Mouse (Mus musculus) embryonic facial prominence, embryonic 12.5 days (tissue): ENCODE data around the gene Ephx1. TPM values are rescaled to one million over a fixed set of nuclear protein-coding genes. Genes with fewer than 3 reads are reported as not detected.
"Not testable (repeated sequence)": the region's sequence is repeated elsewhere in the genome, so short reads cannot be mapped to it uniquely, and the experiment has no call there.

ENCODE experiments used
- ATAC-seq: fragments of 200-750 bp; cut with Nextera tagmentation; 2 replicates; pipeline ENCODE4 v1.8.0; 2017; ENCODE audit not compliant: insufficient number of reproducible peaks, insufficient read depth, low FRiP score, low TSS enrichment
- H3K27ac ChIP-seq: fragments of 300-500 bp; sonication (generic); 2 replicates; pipeline ENCODE4 v1.5.1; 2016; ENCODE audit warnings: mild to moderate bottlenecking
- H3K27me3 ChIP-seq: fragments of 300-500 bp; sonication (generic); 2 replicates; pipeline ENCODE4 v1.6.1; 2016; ENCODE audit warnings: mild to moderate bottlenecking, moderate library complexity
- H3K36me3 ChIP-seq: fragments of 300-500 bp; sonication (generic); 2 replicates; pipeline ENCODE4 v1.6.1; 2016; ENCODE audit warnings: mild to moderate bottlenecking
- H3K4me1 ChIP-seq: fragments of 300-500 bp; sonication (generic); 2 replicates; pipeline ENCODE4 v1.6.1; 2016
- H3K4me2 ChIP-seq: fragments of 300-500 bp; sonication (generic); replicated peaks from 2 replicates; pipeline ENCODE4 v1.6.1; 2016; ENCODE audit warnings: mild to moderate bottlenecking, moderate library complexity
- H3K4me3 ChIP-seq: fragments of 300-500 bp; sonication (generic); 2 replicates; pipeline ENCODE4 v1.5.1; 2016; ENCODE audit warnings: mild to moderate bottlenecking
- H3K9ac ChIP-seq: fragments of 300-500 bp; sonication (generic); 2 replicates; pipeline ENCODE4 v1.6.1; 2016; ENCODE audit warnings: mild to moderate bottlenecking, moderate library complexity
- H3K9me3 ChIP-seq: fragments of 300-500 bp; sonication (generic); 2 replicates; pipeline ENCODE4 v1.6.1; 2016; ENCODE audit warnings: mild to moderate bottlenecking, moderate library complexity
- WGBS: fragments of 180-500 bp; shearing (Covaris S2); methylation state at CpG from one replicate; pipeline ENCODE4 v1.1.7; 2016; 5-methylcytosine and 5-hydroxymethylcytosine counted together
- polyA plus RNA-seq: library from polyadenylated mRNA; unstranded; fragments of >200 nt; fragmentation: Nextera tagmentation; extraction: Ambion mirVana; gene quantifications from 2 replicates; pipeline ENCODE4 v1.2.1, GENCODE M21; 2016

The Ephx1 gene
- polyA plus RNA-seq, 1 experiment from 2014 or later, result 2.6 TPM

DNA sequence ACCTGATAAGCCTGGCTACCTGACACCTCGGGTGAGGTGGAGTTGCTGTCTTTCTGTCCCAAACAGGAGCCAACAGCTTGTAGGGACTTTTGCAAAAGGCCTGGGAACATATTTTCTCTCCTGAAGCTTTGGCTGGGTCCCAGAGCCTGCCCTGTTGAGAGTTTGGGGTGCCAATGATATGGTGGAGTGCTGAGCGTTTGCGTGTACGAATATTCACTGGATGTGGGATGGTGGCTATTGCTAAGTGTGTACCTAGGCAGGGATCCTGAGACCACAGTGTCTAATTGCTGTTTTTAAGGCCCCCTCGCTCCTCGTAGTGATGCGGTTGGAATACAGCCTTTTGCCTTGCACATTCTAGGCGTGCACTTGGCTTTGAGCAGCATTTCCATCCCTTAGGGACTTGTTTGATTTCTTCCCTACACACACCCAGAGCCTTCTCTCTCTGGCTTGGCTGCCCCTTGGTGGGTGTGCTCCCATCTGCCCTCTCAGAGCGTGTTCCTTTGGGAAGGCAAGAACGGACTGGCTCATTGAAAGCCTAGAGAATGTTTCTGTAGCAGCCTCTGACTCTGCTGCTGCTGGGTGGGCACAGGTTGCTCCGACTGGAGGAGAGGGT lies 77.6 kb downstream of the Ephx1 start:
- Histone ChIP-seq H3K9ac (peak overlapping the region; percentile 66), H3K4me3 (peak overlapping the region; percentile 71), H3K27me3 (peaks cover 36% of the 10 kb centered on the region), H3K36me3 (no peaks in the 10 kb centered on the region), H3K4me1 (peaks cover 32% of the 10 kb centered on the region), H3K27ac (no peak overlapping the region), H3K4me2 (peak overlapping the region; percentile 91), H3K9me3 (no peaks in the 10 kb centered on the region)
- no peak for ATAC-seq
- 45% methylated on average over 11 of the region's 11 CpGs for WGBS

- Histone ChIP-seq H3K9ac (peak within 1 kb of the TSS; percentile 66), H3K27ac (no peak within 1 kb of the TSS), H3K36me3 (no peaks in the 10 kb centered on the region), H3K4me2 (peak within 1 kb of the TSS; percentile 91), H3K4me3 (peak within 1 kb of the TSS; percentile 71), H3K9me3 (no peaks in the 10 kb centered on the region), H3K27me3 (peaks cover 43% of the 10 kb centered on the region), H3K4me1 (peaks cover 32% of the 10 kb centered on the region)
- no peak for ATAC-seq
- under 1% methylated on average over 73 of the region's 73 CpGs for WGBS
These were observed 78.3 kb downstream of the Ephx1 start, which contains the start of gene Tmem63a for GRCm38 (mm10) chr1:180942166-180943031. TSS of gene Tmem63a (plus strand) at chr1:180942344.

- H3K27ac ChIP-seq, result no peak overlapping the region
These were observed 79.0 kb downstream of the Ephx1 start for GRCm38 (mm10) chr1:180941726-180942125.

DNA sequence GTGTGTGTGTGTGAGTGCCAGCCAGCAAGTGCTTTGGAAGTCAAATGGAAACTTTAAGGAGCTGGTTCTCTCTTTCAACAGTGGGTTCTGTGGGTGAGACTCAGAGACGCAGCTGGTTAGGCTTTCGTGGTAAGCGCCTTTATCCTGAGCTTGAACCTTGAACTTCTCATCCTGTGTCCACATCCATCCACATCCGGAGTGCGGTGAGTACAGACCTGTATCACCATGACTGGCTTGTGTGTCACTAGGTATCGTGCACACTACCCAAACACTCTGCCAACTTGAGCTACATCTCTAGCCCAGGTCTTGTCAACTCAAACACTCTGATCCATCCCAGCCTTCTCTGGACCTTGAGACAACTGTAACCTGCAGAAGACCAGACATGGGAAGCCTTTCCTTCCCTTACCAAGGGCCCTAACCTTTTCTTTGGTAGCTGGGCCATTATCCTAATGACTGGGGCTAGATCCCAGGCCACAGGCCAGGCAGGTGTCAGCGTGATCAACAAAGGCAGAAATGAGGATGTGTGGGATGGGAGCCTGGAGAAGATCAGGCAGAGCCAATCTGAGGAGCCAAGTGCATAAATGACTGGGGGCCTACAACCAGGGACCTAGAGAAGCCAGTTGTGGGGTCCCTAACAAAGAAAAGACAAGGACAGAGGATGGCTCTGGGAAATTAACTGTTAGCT lies 79.8 kb downstream of the Ephx1 start:
- H3K4me2 ChIP-seq, result peak overlapping the region; percentile 91; the same call in 1 of the 2 replicates
- H3K4me3 ChIP-seq, result peak overlapping the region; percentile 71; the same call in 1 of the 2 replicates
- no peak for ATAC-seq
- peaks cover 57% of the 10 kb centered on the region for H3K27me3 ChIP-seq
- H3K36me3 ChIP-seq, result no peaks in the 10 kb centered on the region
- 74% methylated on average over 7 of the region's 7 CpGs for WGBS
- no peak overlapping the region for H3K27ac ChIP-seq
- H3K4me1 ChIP-seq, result peaks cover 27% of the 10 kb centered on the region
- no peaks in the 10 kb centered on the region for H3K9me3 ChIP-seq
- peak overlapping the region; percentile 66; the same call in 1 of the 2 replicates for H3K9ac ChIP-seq

More at GRCm38 (mm10) chr1:180941726-180942125, 79.0 kb downstream of the Ephx1 start:
- peaks cover 32% of the 10 kb centered on the region for H3K4me1 ChIP-seq
- H3K9ac ChIP-seq, result peak overlapping the region; percentile 66
- 3% methylated on average over 18 of the region's 18 CpGs for WGBS
- no peak for ATAC-seq
- peak overlapping the region; percentile 91 for H3K4me2 ChIP-seq
- H3K4me3 ChIP-seq, result peak overlapping the region; percentile 71
- no peaks in the 10 kb centered on the region for H3K36me3 ChIP-seq
- H3K9me3 ChIP-seq, result no peaks in the 10 kb centered on the region
- peaks cover 48% of the 10 kb centered on the region for H3K27me3 ChIP-seq

DNA sequence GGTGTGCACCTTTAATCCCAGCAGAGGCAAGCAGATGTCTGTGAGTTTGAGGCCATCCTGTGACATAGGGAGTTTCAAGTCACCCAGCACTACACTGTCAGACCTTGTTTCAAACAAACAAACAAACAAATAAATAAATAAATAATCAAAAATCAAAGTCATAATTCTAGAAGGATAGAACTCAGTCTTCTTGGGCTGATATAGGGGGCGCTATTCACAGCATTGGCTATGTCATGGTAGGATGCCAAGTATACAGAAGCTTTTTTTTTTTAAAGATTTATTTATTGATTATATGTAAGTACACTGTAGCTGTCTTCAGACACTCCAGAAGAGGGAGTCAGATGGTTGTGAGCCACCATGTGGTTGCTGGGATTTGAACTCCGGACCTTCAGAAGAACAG lies 81.9 kb downstream of the Ephx1 start:
- H3K36me3 ChIP-seq, H3K9ac ChIP-seq, H3K27ac ChIP-seq, H3K9me3 ChIP-seq, ATAC-seq, H3K4me2 ChIP-seq, H3K4me3 ChIP-seq: not testable (repeated sequence)
- 77% methylated on average over 2 of the region's 2 CpGs for WGBS
- H3K4me1 ChIP-seq, result peaks cover 12% of the 10 kb centered on the region; the same call in 1 of the 2 replicates
- H3K27me3 ChIP-seq, result peaks cover 70% of the 10 kb centered on the region

GRCm38 (mm10) chr1:180937631-180938030 lies 83.1 kb downstream of the Ephx1 start:
- not testable (repeated sequence) for H3K4me1 ChIP-seq, H3K27ac ChIP-seq, H3K4me2 ChIP-seq, H3K9me3 ChIP-seq, H3K36me3 ChIP-seq, H3K4me3 ChIP-seq, ATAC-seq, H3K9ac ChIP-seq
- WGBS, result 20% methylated on average over 13 of the region's 13 CpGs
- peaks cover 69% of the 10 kb centered on the region for H3K27me3 ChIP-seq

DNA sequence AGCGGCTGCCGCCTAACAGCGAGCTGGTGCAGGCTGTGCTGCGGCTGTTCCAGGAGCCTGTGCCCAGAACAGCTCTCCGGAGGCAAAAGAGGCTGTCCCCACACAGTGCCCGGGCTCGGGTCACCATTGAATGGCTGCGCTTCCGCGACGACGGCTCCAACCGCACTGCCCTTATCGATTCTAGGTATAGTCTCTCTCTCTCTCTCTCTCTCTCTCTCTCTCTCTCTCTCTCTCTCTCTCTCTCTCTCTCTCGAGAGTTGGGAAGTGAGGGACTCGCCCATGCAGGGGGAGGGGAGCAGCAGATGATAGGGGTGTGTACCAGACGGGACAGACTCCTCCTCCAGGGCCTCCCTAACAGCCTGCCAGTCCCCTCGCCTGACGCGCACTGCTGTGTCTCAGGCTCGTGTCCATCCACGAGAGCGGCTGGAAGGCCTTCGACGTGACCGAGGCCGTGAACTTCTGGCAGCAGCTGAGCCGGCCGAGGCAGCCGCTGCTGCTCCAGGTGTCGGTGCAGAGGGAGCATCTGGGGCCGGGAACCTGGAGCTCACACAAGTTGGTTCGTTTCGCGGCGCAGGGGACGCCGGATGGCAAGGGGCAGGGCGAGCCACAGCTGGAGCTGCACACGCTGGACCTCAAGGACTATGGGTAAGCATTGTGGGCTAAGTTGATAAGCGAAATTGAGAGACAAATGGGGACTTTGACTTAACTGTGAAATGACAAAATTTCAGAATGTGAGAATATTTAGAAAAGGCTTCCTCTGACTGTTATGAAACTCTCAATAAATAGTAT lies 83.9 kb downstream of the Ephx1 start:
- Histone ChIP-seq H3K4me2 (peak overlapping the region; percentile 47), H3K4me3 (peak overlapping the region; percentile 30), H3K27me3 (peaks cover 67% of the 10 kb centered on the region)
- not testable (repeated sequence) for H3K36me3 ChIP-seq, H3K4me1 ChIP-seq, H3K27ac ChIP-seq, H3K9me3 ChIP-seq, H3K9ac ChIP-seq
- peak; percentile 63; the same call in 1 of the 2 replicates for ATAC-seq
- 1% methylated on average over 39 of the region's 41 CpGs for WGBS

DNA sequence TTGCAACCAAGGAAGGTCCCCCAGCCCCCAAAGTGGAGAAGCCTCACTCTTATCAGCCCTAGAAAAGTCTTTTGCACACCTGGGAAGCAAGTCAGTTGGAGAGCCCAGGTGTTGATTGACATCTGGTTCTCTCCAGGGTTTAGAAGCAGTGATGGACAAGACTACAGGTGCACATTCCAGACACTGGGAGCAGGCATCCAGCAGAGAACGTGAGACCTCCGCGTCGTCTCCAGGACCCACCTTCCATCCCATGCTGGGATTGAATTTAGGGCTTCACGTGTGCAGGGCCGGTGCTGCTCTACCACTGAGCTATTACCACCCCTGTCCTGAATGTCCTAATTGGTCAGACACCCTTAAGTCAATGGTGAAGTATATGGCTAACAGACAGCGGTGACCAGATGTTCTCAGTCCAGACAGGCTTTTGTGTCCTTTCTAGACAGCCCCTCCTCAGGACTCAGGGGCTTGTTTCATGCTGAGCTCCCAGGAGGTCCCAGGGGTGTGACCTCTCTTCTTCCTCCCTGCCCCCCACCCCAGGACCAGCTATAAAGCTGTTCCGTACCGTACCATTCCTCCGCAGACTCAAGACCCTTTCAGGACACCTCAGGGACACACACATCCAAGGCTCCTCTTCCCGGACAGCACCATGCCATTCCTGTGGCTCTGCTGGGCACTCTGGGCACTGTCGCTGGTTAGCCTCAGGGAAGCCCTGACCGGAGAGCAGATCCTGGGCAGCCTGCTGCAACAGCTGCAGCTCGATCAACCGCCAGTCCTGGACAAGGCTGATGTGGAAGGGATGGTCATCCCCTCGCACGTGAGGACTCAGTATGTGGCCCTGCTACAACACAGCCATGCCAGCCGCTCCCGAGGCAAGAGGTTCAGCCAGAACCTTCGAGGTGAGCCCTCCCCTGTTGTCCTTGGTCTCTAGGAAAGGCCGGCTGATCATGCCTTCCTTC lies 86.0 kb downstream of the Ephx1 start, which contains the start of gene Lefty1:
Lefty1 (plus strand) TSS at position 556 of the 953 bp plus-strand sequence.
- Histone ChIP-seq H3K27me3 (peaks cover 53% of the 10 kb centered on the region), H3K36me3 (no peaks in the 10 kb centered on the region), H3K4me2 (no peak within 1 kb of the TSS), H3K9ac (no peak within 1 kb of the TSS), H3K9me3 (no peaks in the 10 kb centered on the region), H3K27ac (no peak within 1 kb of the TSS), H3K4me3 (no peak within 1 kb of the TSS), H3K4me1 (no peaks in the 10 kb centered on the region)
- no peak for ATAC-seq
- WGBS, result 14% methylated on average over 21 of the region's 21 CpGs

- H3K27ac ChIP-seq, result no peak overlapping the region
- H3K9me3 ChIP-seq, result no peaks in the 10 kb centered on the region
- H3K4me1 ChIP-seq, result no peaks in the 10 kb centered on the region
- no peaks in the 10 kb centered on the region for H3K36me3 ChIP-seq
- no peak for ATAC-seq
- H3K9ac ChIP-seq, result no peak overlapping the region
- 18% methylated on average over 6 of the region's 6 CpGs for WGBS
- peaks cover 53% of the 10 kb centered on the region for H3K27me3 ChIP-seq
- no peak overlapping the region for H3K4me3 ChIP-seq
- H3K4me2 ChIP-seq, result no peak overlapping the region
These were observed 87.0 kb downstream of the Ephx1 start for GRCm38 (mm10) chr1:180933659-180934058.

GRCm38 (mm10) chr1:180931106-180931505 lies 89.6 kb downstream of the Ephx1 start:
- no peak for ATAC-seq
- Histone ChIP-seq H3K9ac (no peak overlapping the region), H3K27me3 (peaks cover 32% of the 10 kb centered on the region), H3K4me2 (no peak overlapping the region), H3K4me3 (no peak overlapping the region), H3K36me3 (no peaks in the 10 kb centered on the region), H3K4me1 (no peaks in the 10 kb centered on the region), H3K27ac (no peak overlapping the region), H3K9me3 (no peaks in the 10 kb centered on the region)
- WGBS, result 78% methylated on average over 3 of the region's 3 CpGs
